In genomic region chr2:68434997-68435396, GRCm38 (mm10) we compare ENCODE assay signal across 18 mouse cellular contexts. TPM values are rescaled to one million over a fixed set of nuclear protein-coding genes. Genes with fewer than 3 reads are reported as not detected.
DNase-seq lines count a peak whose midpoint lies in the region; ATAC-seq and TF ChIP-seq lines count a peak whose summit lies in the region.
"Had no signal": no experiment of that assay in that cellular context is flagged by ENCODE, and none has a peak within 500 bp of the region (broad histone marks: within the 10 kb centered on the region; RNA-seq: fewer than 3 reads in every experiment).

No protein-coding gene starts in this region.

- no peak overlapping the region for H3K4me3 ChIP-seq in heart, embryonic 11.5 days (ENCODE audit: low read depth, low read length)
- no peak overlapping the region for H3K4me3 ChIP-seq in lung, postnatal 0 days (ENCODE audit: low read depth, low read length)
- H3K4me3 ChIP-seq in lung, adult 2 months (replicated peaks; ENCODE audit: extremely low read depth, low read depth, low read length): no peak overlapping the region
- H3K4me3 ChIP-seq in olfactory bulb, adult 2 months (ENCODE audit: insufficient read depth, low read depth, low read length): no peak overlapping the region
- no peak overlapping the region for H3K4me3 ChIP-seq in kidney, embryonic 16.5 days (ENCODE audit: low read length)
- H3K4me3 ChIP-seq: erythroblast, embryonic 14.5 days; hindbrain, embryonic 12.5 days; liver, embryonic 13.5 days had no signal

- intact Hi-C loops in heart, postnatal 36 days (cut with DNase I): no loop called here

- ATAC-seq in CD4-positive, CD25-positive, alpha-beta regulatory T cell, adult 4 months: no peak
- ATAC-seq in heart, embryonic 11.5 days (replicated peaks; ENCODE audit: insufficient number of reproducible peaks, low FRiP score, low TSS enrichment): no peak
- ATAC-seq in lung, postnatal 0 days: no peak
- no peak for ATAC-seq in kidney, embryonic 16.5 days (ENCODE audit: low FRiP score, low TSS enrichment)

- H3K4me2 ChIP-seq in heart, embryonic 11.5 days: no peak overlapping the region
- no peak overlapping the region for H3K4me2 ChIP-seq in lung, postnatal 0 days (replicated peaks; ENCODE audit: low read depth, low read length)
- no peak overlapping the region for H3K4me2 ChIP-seq in kidney, embryonic 16.5 days (replicated peaks; ENCODE audit: low read depth, low read length)
- H3K4me2 ChIP-seq: hindbrain, embryonic 12.5 days; liver, embryonic 13.5 days had no signal

- no peaks in the 10 kb centered on the region for H3K36me3 ChIP-seq in heart, embryonic 11.5 days (ENCODE audit: control insufficient read depth, insufficient read depth, low read length)
- H3K36me3 ChIP-seq in lung, postnatal 0 days (ENCODE audit: insufficient read depth, low read length): no peaks in the 10 kb centered on the region
- no peaks in the 10 kb centered on the region for H3K36me3 ChIP-seq in kidney, embryonic 16.5 days (ENCODE audit: insufficient read depth, low read length)
- H3K36me3 ChIP-seq: hindbrain, embryonic 12.5 days; liver, embryonic 13.5 days had no signal

- H3K9me3 ChIP-seq in heart, embryonic 11.5 days (replicated peaks; ENCODE audit: control insufficient read depth, low read length): no peaks in the 10 kb centered on the region
- no peaks in the 10 kb centered on the region for H3K9me3 ChIP-seq in lung, postnatal 0 days (ENCODE audit: low read length)
- no peaks in the 10 kb centered on the region for H3K9me3 ChIP-seq in kidney, embryonic 16.5 days (ENCODE audit: low read length)
- H3K9me3 ChIP-seq: hindbrain, embryonic 12.5 days; liver, embryonic 13.5 days had no signal

- 25% methylated on average over 4 of the region's 4 CpGs for WGBS in heart, embryonic 11.5 days (ENCODE audit: insufficient replicate concordance)
- 23% methylated on average over 4 of the region's 4 CpGs for WGBS in lung, postnatal 0 days
- 35% methylated on average over 4 of the region's 4 CpGs for WGBS in lung, adult 2 months
- WGBS in olfactory bulb, adult 2 months: 34% methylated on average over 4 of the region's 4 CpGs
- WGBS in kidney, embryonic 16.5 days: 31% methylated on average over 4 of the region's 4 CpGs

- TF ChIP-seq EP300 in lung, postnatal 0 days (IDR thresholded peaks at IDR 0.05): no peak

- no peak for TF ChIP-seq POLR2A in lung, adult 2 months (IDR thresholded peaks at IDR 0.05; ENCODE audit: borderline replicate concordance, extremely low read depth, low read depth, low read length)
- TF ChIP-seq POLR2A in olfactory bulb, adult 2 months (IDR thresholded peaks at IDR 0.05; ENCODE audit: insufficient read depth, low read depth, low read length): no peak

- H3K4me1 ChIP-seq in heart, embryonic 11.5 days (ENCODE audit: control insufficient read depth, insufficient read depth, low read length): peaks cover 65% of the 10 kb centered on the region
- peaks cover 10% of the 10 kb centered on the region; the same call in 1 of the 2 replicates for H3K4me1 ChIP-seq in lung, postnatal 0 days (ENCODE audit: insufficient read depth, low read depth, low read length)
- H3K4me1 ChIP-seq in lung, adult 2 months (ENCODE audit: control insufficient read depth, insufficient read depth, low read length): peaks cover 7% of the 10 kb centered on the region
- H3K4me1 ChIP-seq in olfactory bulb, adult 2 months (ENCODE audit: control insufficient read depth, insufficient read depth, low read length): peaks cover 30% of the 10 kb centered on the region
- peaks cover 31% of the 10 kb centered on the region for H3K4me1 ChIP-seq in kidney, embryonic 16.5 days (ENCODE audit: insufficient read depth, low read length)

- no peaks in the 10 kb centered on the region for H3K27me3 ChIP-seq in heart, embryonic 11.5 days (ENCODE audit: control insufficient read depth, insufficient read depth, low read length)
- no peaks in the 10 kb centered on the region for H3K27me3 ChIP-seq in lung, postnatal 0 days (replicated peaks; ENCODE audit: insufficient read depth, low read length)
- H3K27me3 ChIP-seq in kidney, embryonic 16.5 days (ENCODE audit: insufficient read depth, low read length): no peaks in the 10 kb centered on the region
- H3K27me3 ChIP-seq: CH12.LX; hindbrain, embryonic 12.5 days had no signal

- H3K27ac ChIP-seq in heart, embryonic 11.5 days (ENCODE audit: low read depth, low read length): peak overlapping the region; percentile 82; the same call in 1 of the 2 replicates
- peak overlapping the region; percentile 5 for H3K27ac ChIP-seq in lung, postnatal 0 days (ENCODE audit: low read length)
- H3K27ac ChIP-seq in olfactory bulb, adult 2 months (ENCODE audit: insufficient read depth, low read depth, low read length): peak overlapping the region; percentile 37; the same call in 1 of the 2 replicates
- H3K27ac ChIP-seq in kidney, embryonic 16.5 days (ENCODE audit: low read length): no peak overlapping the region
- H3K27ac ChIP-seq: hindbrain, embryonic 12.5 days; liver, embryonic 13.5 days had no signal

- DNase-seq in CD4-positive, CD25-positive, alpha-beta regulatory T cell, adult 2 months (ENCODE audit: low read depth, low spot score): peak; percentile 32
- no peak for DNase-seq in heart, postnatal 36 days
- no peak for DNase-seq in lung, postnatal 0 days (ENCODE audit: low spot score)
- no peak for DNase-seq in lung, adult 2 months
- DNase-seq: adrenal gland, postnatal 14 days; cerebellum, adult 18-20 months; cerebellum, postnatal 36 days; gastrocnemius, postnatal 10 days; kidney, adult 11 months; kidney, postnatal 25 days; liver, embryonic 13.5 days had no signal

- H3K9ac ChIP-seq in heart, embryonic 11.5 days (ENCODE audit: low read depth, low read length): no peak overlapping the region
- H3K9ac ChIP-seq in lung, postnatal 0 days (replicated peaks; ENCODE audit: low read depth): no peak overlapping the region
- no peak overlapping the region for H3K9ac ChIP-seq in kidney, embryonic 16.5 days (replicated peaks; ENCODE audit: low read length)
- H3K9ac ChIP-seq: hindbrain, embryonic 12.5 days; liver, embryonic 13.5 days had no signal

- TF ChIP-seq CTCF in lung, postnatal 0 days (IDR thresholded peaks at IDR 0.05): no peak
- TF ChIP-seq CTCF in lung, adult 2 months (IDR thresholded peaks at IDR 0.05; ENCODE audit: insufficient read depth, low read length): no peak
- TF ChIP-seq CTCF in olfactory bulb, adult 2 months (IDR thresholded peaks at IDR 0.05; ENCODE audit: insufficient read depth, low read depth, low read length): no peak

RNA-seq across cellular contexts. Expression of gene Stk39, which starts 37.1 kb away (rescaled TPM):
- polyA plus RNA-seq in CD4-positive, CD25-positive, alpha-beta regulatory T cell, adult 4 months (2017; shearing (Covaris generic)): 10 to 100 TPM; 10.6 to 13.9 TPM
- polyA plus RNA-seq in heart, embryonic 11.5 days (2014; fragmentation: Nextera tagmentation; extraction: Ambion mirVana): 58.3 and 66.5 TPM in 2 replicates
- 10 to 100 TPM; 67.5 to 80.3 TPM for total RNA-seq in heart, postnatal 36 days (2021)
- 11.8 and 12.0 TPM in 2 replicates for polyA plus RNA-seq in lung, postnatal 0 days (2015; fragmentation: Nextera tagmentation; extraction: Ambion mirVana)
- polyA plus RNA-seq in lung, adult 2 months (2012; rRNA removed): 3.6 TPM in 2 replicates
- not detected in 2 replicates for polyA plus RNA-seq in olfactory bulb, adult 2 months (2012; ENCODE audit: insufficient read depth, insufficient read length, low replicate concordance, missing spikeins)
- polyA plus RNA-seq in kidney, embryonic 16.5 days (2015; fragmentation: Nextera tagmentation; extraction: Ambion mirVana): 11.7 and 14.9 TPM in 2 replicates
- total RNA-seq: CH12.LX had no signal
- polyA plus RNA-seq: erythroblast, embryonic 14.5 days had no signal
